Mouse (Mus musculus): ENCODE measurements around the gene Nxpe5. TPM values are rescaled to one million over a fixed set of nuclear protein-coding genes. Genes with fewer than 3 reads are reported as not detected.

Nxpe5 gene
- polyA plus RNA-seq, 2 experiments, result 0.09 to 0.23 TPM

- Histone ChIP-seq H3K4me1 (replicated peaks; ENCODE audit: control insufficient read depth in 2 of 2, insufficient read depth in 2 of 2, low read length in 1 of 2) (no peaks in the 10 kb centered on the region), H3K36me3 (replicated peaks; ENCODE audit: control insufficient read depth, insufficient read depth, low read depth) (no peaks in the 10 kb centered on the region), H3K27me3 (ENCODE audit: control insufficient read depth, insufficient read depth, low read length) (peaks cover 17% of the 10 kb centered on the region), H3K4me3 (ENCODE audit: insufficient read depth in 1 of 2, low read depth in 2 of 2, low read length in 2 of 2) (no peak overlapping the region), H3K27ac (no peak overlapping the region), H3K4me2 (ENCODE audit: low read depth) (no peak overlapping the region), H3K9ac (replicated peaks) (no peak overlapping the region), H3K9me3 (ENCODE audit: control insufficient read depth, low read length) (no peaks in the 10 kb centered on the region)
- 37% methylated on average over 3 of the region's 3 CpGs for WGBS (ENCODE audit: insufficient replicate concordance)
- ATAC-seq (ENCODE audit: insufficient read depth), result no peak
- TF ChIP-seq CTCF (IDR thresholded peaks at IDR 0.05; ENCODE audit: low read depth), result no peak
- DNase-seq (ENCODE audit: low read depth in 3 of 3, low spot score in 3 of 3), result no peak
Measured at GRCm38 (mm10) chr5:138271232-138271631, 45.5 kb downstream of the Nxpe5 start.

GRCm38 (mm10) chr5:138272409-138272923 lies 46.8 kb downstream of the Nxpe5 start, which contains the start of gene Gal3st4:
Gene Gal3st4 (minus strand): TSS chr5:138272840.
- TF ChIP-seq EP300 (IDR thresholded peaks at IDR 0.05; ENCODE audit: low read depth) (no peak), CTCF (IDR thresholded peaks at IDR 0.05; ENCODE audit: low read depth) (no peak)
- H3K27ac ChIP-seq, result no peak within 1 kb of the TSS
- no peaks in the 10 kb centered on the region for H3K4me1 ChIP-seq (replicated peaks; ENCODE audit: control insufficient read depth in 2 of 2, insufficient read depth in 2 of 2, low read length in 1 of 2)
- H3K36me3 ChIP-seq (replicated peaks; ENCODE audit: control insufficient read depth, insufficient read depth, low read depth), result no peaks in the 10 kb centered on the region
- WGBS (ENCODE audit: insufficient replicate concordance), result 18% methylated on average over 12 of the region's 12 CpGs
- no peak for DNase-seq (ENCODE audit: low read depth in 3 of 3, low spot score in 3 of 3)
- H3K27me3 ChIP-seq (ENCODE audit: control insufficient read depth, insufficient read depth, low read length), result peaks cover 17% of the 10 kb centered on the region
- no peak within 1 kb of the TSS for H3K4me3 ChIP-seq (ENCODE audit: insufficient read depth in 1 of 2, low read depth in 2 of 2, low read length in 2 of 2)
- no peaks in the 10 kb centered on the region for H3K9me3 ChIP-seq (ENCODE audit: control insufficient read depth, low read length)
- no peak for ATAC-seq (ENCODE audit: insufficient read depth)
- H3K4me2 ChIP-seq (ENCODE audit: low read depth), result no peak within 1 kb of the TSS
- no peak within 1 kb of the TSS for H3K9ac ChIP-seq (replicated peaks)

GRCm38 (mm10) chr5:138274186-138274585 lies 48.5 kb downstream of the Nxpe5 start:
- WGBS (ENCODE audit: insufficient replicate concordance), result 59% methylated on average over 8 of the region's 8 CpGs
- ATAC-seq (ENCODE audit: insufficient read depth), result no peak
- no peak overlapping the region for H3K27ac ChIP-seq

GRCm38 (mm10) chr5:138275216-138276050 lies 49.7 kb downstream of the Nxpe5 start:
- DNase-seq (ENCODE audit: low read depth in 3 of 3, low spot score in 3 of 3), result no peak
- H3K9me3 ChIP-seq (ENCODE audit: control insufficient read depth, low read length), result no peaks in the 10 kb centered on the region
- no peaks in the 10 kb centered on the region for H3K36me3 ChIP-seq (replicated peaks; ENCODE audit: control insufficient read depth, insufficient read depth, low read depth)
- H3K4me3 ChIP-seq (ENCODE audit: insufficient read depth in 1 of 2, low read depth in 2 of 2, low read length in 2 of 2), result no peak overlapping the region
- ATAC-seq (ENCODE audit: insufficient read depth), result no peak
- peaks cover 17% of the 10 kb centered on the region for H3K27me3 ChIP-seq (ENCODE audit: control insufficient read depth, insufficient read depth, low read length)
- peaks cover 0 to 4% of the 10 kb centered on the region in 2 experiments; a peak in 3 of 4 replicates for H3K4me1 ChIP-seq (replicated peaks; ENCODE audit: control insufficient read depth in 2 of 2, insufficient read depth in 2 of 2, low read length in 1 of 2)
- no peak overlapping the region for H3K27ac ChIP-seq
- WGBS (ENCODE audit: insufficient replicate concordance), result 61% methylated on average over 41 of the region's 41 CpGs
- no peak overlapping the region for H3K4me2 ChIP-seq (ENCODE audit: low read depth)
- TF ChIP-seq EP300 (IDR thresholded peaks at IDR 0.05; ENCODE audit: low read depth) (no peak), CTCF (IDR thresholded peaks at IDR 0.05; ENCODE audit: low read depth) (no peak)
- H3K9ac ChIP-seq (replicated peaks), result no peak overlapping the region

More at GRCm38 (mm10) chr5:138274186-138274585, 48.5 kb downstream of the Nxpe5 start:
- Histone ChIP-seq H3K4me3 (ENCODE audit: insufficient read depth in 1 of 2, low read depth in 2 of 2, low read length in 2 of 2) (no peak overlapping the region), H3K4me2 (ENCODE audit: low read depth) (no peak overlapping the region), H3K4me1 (replicated peaks; ENCODE audit: control insufficient read depth in 2 of 2, insufficient read depth in 2 of 2, low read length in 1 of 2) (no peaks in the 10 kb centered on the region), H3K36me3 (replicated peaks; ENCODE audit: control insufficient read depth, insufficient read depth, low read depth) (no peaks in the 10 kb centered on the region), H3K9me3 (ENCODE audit: control insufficient read depth, low read length) (no peaks in the 10 kb centered on the region), H3K9ac (replicated peaks) (no peak overlapping the region), H3K27me3 (ENCODE audit: control insufficient read depth, insufficient read depth, low read length) (peaks cover 17% of the 10 kb centered on the region)
- no peak for DNase-seq (ENCODE audit: low read depth in 3 of 3, low spot score in 3 of 3)
- TF ChIP-seq CTCF (IDR thresholded peaks at IDR 0.05; ENCODE audit: low read depth) (no peak), EP300 (IDR thresholded peaks at IDR 0.05; ENCODE audit: low read depth) (no peak)

GRCm38 (mm10) chr5:138277994-138278393 lies 52.3 kb downstream of the Nxpe5 start:
- no peak for ATAC-seq (ENCODE audit: insufficient read depth)
- Histone ChIP-seq H3K4me3 (ENCODE audit: insufficient read depth in 1 of 2, low read depth in 2 of 2, low read length in 2 of 2) (no peak overlapping the region), H3K27ac (no peak overlapping the region), H3K4me2 (ENCODE audit: low read depth) (no peak overlapping the region), H3K36me3 (replicated peaks; ENCODE audit: control insufficient read depth, insufficient read depth, low read depth) (no peaks in the 10 kb centered on the region), H3K9me3 (ENCODE audit: control insufficient read depth, low read length) (no peaks in the 10 kb centered on the region), H3K4me1 (replicated peaks; ENCODE audit: control insufficient read depth in 2 of 2, insufficient read depth in 2 of 2, low read length in 1 of 2) (peaks cover 0 to 5% of the 10 kb centered on the region in 2 experiments; a peak in 3 of 4 replicates), H3K9ac (replicated peaks) (no peak overlapping the region), H3K27me3 (ENCODE audit: control insufficient read depth, insufficient read depth, low read length) (peaks cover 7% of the 10 kb centered on the region)
- WGBS (ENCODE audit: insufficient replicate concordance), result 77% methylated on average over 7 of the region's 7 CpGs
- no peak for DNase-seq (ENCODE audit: low read depth in 3 of 3, low spot score in 3 of 3)
- no peak for TF ChIP-seq EP300 (IDR thresholded peaks at IDR 0.05; ENCODE audit: low read depth)
- TF ChIP-seq CTCF (IDR thresholded peaks at IDR 0.05; ENCODE audit: low read depth), result no peak

All from liver, embryonic 14.5 days (tissue).